Mouse (Mus musculus) CD4-positive, CD25-positive, alpha-beta regulatory T cell, adult 4 months (primary cell): ENCODE measurements around the gene Gm20388. TPM values are rescaled to one million over a fixed set of nuclear protein-coding genes. Genes with fewer than 3 reads are reported as not detected.

Experiments used
- ATAC-seq: one replicate; pipeline ENCODE4 v1.8.0; 2017
- polyA plus RNA-seq, 2 experiments: library from polyadenylated mRNA; unstranded; fragments of 100-300 nt; shearing (Covaris generic); gene quantifications; one replicate each; pipeline ENCODE4 v1.2.1; 2017

The Gm20388 gene
- polyA plus RNA-seq, 2 experiments from 2014 or later: 10.7 to 12.8 TPM

DNA sequence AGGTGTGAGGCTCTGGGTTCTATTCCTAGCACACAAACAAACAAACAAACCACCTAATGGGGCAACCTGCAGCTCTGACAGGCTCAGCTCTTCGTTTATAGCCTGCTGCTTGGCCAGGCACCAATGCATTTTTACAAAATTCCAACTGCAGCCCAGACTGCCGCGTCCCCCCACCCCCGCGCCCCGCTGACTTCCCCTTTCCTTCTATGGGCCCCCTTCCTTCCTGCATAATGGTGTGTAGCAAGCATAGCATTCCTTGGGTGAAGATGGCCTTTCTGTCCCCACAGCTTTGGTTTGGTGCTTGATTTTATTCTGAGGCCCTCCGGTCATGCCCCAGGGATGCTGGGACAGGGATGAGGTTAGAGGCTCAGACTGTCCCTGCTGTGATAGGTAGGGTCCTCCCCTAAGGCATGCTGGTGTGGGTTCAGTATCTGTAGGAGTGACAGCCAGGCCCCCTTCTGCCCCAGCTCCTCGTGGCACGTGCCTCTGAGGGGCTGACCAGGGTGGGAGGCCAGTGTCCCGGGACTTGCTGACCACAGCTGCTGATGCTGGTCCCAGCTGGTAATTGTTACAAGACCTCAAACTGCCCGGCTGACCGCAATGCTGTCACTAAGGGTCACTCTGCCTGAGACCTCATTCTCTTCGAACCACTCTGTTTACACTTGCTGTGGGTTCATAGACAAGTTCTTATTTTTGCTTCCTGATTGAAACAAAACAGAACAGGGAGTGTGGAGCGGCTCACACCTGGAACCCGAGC, 103.8 kb downstream of the Gm20388 start:
- no peak for ATAC-seq

GRCm38 (mm10) chr8:120015916-120016315, 105.3 kb downstream of the Gm20388 start:
- no peak for ATAC-seq

DNA sequence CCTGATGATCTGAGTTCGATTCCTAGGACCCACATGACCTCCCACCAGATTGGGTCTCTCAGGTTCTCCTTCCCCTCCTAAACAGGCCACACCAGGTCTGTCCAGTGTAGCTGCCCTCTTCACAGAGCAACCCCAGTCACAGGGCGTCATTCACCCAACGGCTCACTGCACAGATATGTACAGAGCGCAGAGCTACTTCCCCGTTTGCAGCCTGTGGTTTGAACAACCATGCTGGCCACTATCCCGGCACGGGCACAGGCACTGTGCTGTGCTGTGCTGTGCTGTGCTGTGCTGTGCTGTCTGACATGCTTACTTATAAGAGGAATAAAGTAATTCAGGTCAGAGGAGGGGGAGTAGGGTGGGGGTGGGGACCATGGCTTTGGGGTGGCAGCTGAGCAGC, 105.8 kb downstream of the Gm20388 start:
- no peak for ATAC-seq

DNA sequence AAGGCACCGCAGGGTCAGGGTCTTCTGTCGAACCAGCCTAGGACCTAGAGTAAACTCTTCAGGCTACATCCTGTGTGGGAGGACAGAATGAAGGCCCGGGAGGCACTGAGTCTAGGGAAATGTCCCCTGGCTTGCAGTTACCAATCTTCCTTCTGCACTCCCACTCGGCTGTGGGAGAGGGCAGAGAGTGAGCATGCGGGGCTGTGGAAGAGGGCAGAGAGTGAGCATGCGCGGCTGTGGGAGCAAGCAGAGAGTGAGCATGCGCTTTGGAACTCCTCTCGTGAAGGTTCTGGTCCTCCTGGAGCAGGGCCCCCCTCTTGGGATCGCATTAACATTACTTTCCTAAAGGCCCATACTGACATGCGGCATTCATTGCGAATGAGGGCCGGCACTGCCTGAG, 106.7 kb downstream of the Gm20388 start:
- no peak for ATAC-seq

DNA sequence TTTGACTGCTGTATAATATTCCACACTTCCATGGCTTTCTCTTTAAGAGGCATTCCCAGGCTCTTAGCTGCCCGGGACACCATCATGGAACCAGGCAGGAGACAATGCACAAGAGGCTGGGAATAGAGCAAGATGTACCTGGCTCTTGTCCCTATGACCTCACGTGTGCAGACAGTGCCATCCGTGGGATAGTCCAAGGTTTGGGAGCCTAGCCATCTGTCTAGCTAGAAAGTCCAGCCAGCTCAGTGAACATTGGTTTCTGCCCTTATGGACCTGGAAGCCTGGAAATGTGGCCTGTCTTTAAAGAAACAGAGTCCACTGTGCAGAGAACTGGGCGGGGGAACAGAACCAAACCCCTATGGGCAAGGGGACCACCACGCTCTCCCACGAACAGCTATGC, 107.1 kb downstream of the Gm20388 start:
- no peak for ATAC-seq

DNA sequence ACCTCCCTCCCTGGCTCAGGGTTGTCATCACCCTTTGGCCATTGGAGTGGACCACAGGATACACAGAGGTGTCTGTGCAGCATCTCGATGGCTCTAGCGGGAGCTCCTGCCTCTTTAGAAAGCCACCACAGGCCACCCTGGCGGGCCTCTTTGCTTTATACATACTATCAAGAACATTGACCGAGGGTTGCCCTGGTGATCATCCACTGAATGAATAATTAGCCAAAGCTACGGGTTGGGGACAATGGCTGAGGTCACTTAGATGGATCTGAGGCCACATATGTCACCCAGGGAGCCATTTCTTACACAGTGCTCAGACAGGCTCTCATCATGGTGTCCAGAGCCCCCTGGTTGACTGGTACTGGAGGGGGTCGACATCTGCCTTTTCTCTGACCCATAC, 107.7 kb downstream of the Gm20388 start:
- no peak for ATAC-seq

- no peak for ATAC-seq
Measured at GRCm38 (mm10) chr8:120019297-120019696, 108.7 kb downstream of the Gm20388 start.

- no peak for ATAC-seq
Measured at GRCm38 (mm10) chr8:120020298-120020697, 109.7 kb downstream of the Gm20388 start.

DNA sequence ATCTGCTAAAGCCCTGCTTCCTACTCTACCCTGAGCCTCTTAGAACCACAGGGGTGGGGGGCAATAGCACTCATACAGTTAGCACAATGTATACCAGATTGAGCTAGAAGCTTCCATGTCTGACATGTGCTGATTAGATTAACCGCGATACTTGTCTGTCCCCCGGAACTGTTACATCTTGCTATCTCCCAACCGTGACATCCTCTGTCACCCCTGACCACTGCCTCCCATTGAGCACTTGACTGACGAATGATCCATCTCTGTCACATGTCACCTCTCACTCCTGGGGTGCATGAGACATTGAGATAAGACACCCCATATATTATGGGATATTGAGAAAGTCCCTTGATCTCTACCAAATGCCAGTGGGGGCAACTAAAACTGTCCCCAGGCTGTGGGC, 115.6 kb downstream of the Gm20388 start:
- no peak for ATAC-seq

GRCm38 (mm10) chr8:120026991-120027390, 116.3 kb downstream of the Gm20388 start:
- no peak for ATAC-seq

DNA sequence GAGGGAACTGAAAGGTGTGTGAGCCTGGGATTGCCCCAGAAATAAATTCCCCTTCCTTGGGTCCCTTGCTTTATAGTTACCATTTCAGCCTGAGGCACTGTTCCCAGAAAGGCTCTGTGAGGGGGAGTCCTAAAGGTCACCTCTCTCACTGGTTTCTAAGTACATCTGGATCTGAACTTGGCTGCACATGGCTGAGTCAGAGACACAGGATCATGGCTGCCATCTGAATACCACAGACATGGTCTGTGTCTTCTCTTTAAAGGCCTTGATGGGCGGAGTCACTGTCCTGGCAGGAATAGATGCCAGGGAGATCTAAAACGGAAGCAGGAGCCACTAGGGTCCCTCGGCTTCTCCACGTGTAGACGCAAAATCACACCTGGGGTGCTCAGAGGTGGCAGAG, 119.8 kb downstream of the Gm20388 start:
- ATAC-seq: no peak

DNA sequence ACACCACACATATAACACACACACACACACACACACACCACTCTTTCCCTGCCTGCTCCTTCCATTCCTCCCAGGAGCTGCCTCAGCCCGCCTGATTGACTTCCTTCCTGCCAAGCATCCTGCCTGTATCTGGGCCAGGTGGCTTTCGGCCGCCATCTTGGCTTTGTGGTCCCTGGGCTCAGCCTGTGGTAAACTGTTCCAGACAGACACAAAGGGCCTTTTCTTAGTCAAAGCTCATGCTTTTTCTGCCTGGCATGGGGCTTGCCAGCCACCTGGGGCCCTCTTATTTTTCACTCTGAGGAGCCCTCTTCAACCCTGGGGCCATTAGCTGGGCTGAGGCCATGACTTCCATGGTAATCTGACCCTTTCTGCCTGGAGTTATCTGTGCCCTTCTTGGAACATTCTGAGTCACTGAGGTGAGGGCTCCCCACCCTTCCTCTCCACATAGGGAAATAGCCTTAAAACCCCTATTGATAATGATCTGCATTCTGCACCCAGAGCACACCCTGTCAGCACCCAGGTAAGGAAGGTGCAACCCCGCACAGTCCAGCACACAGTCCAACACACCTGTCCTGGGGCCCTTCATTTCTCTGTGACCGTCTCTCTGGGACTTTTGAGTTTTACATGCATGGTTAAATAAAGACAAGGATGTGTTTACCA, 122.0 kb downstream of the Gm20388 start:
- no peak for ATAC-seq

- no peak for ATAC-seq
Measured at GRCm38 (mm10) chr8:120034471-120034870, 123.8 kb downstream of the Gm20388 start.

- ATAC-seq: no peak
Measured at GRCm38 (mm10) chr8:120036111-120036510, 125.5 kb downstream of the Gm20388 start.

- ATAC-seq: no peak
Measured at GRCm38 (mm10) chr8:120036578-120036977, 125.9 kb downstream of the Gm20388 start.

DNA sequence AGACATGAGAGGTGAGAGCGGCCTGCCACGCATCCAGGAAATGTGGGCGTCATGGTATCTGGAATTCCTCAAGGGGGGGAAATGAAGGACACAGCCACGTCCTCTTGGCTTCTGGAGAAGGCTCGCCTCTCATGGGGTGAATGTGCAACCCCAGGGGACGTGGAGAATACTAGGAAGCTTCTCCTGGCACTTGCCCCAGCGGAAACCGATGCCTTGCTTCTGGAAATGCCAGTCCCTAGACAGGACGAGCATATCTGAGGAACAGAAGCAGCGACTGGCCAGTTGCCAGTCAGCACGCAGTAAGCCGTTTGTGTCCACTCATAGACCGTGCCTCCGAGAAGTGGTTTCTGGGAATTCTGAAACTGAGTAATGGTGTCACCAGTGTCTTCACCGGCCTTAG, 126.6 kb downstream of the Gm20388 start:
- ATAC-seq: no peak

DNA sequence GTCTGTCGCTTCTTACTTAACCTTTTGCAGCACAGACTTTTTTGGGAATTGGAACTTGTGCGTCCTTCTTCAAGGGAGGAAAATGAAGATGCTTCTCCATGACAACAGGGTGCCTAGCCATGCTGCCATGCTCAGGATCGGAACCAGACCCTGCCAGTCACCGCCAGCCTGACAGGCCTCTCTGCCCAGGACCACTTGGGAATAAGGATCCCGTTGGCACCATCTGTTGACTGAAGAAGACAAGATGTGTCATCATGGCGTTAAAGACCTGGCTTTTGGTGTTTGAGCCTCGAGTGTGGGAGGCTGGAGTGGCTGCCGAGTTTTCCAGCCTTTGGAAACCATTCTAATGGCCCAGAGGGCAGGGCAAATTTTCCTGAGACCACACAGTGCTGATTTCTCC, 127.0 kb downstream of the Gm20388 start:
- ATAC-seq: no peak

DNA sequence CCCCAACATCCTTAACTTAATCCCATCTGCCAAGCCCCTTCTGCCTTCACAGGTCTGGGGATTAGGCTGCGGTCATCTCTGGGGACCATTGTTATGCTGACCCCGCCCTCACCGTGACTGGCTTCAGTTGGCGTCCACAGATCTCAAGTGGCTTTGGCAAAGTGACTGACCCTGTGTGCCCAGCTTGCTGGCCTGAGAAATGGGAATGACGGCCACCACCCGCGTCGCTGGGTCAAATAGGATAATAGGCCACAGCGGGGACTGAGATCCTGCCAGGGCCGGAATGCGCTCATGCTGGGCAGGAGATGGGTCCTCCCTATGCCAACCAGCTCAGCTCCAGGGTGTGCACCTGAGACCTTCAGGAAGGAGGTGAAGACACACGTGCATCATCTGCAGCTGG, 128.1 kb downstream of the Gm20388 start:
- no peak for ATAC-seq

GRCm38 (mm10) chr8:120039313-120039919, 128.8 kb downstream of the Gm20388 start:
- no peak for ATAC-seq

GRCm38 (mm10) chr8:120040861-120041260, 130.2 kb downstream of the Gm20388 start:
- ATAC-seq: no peak

DNA sequence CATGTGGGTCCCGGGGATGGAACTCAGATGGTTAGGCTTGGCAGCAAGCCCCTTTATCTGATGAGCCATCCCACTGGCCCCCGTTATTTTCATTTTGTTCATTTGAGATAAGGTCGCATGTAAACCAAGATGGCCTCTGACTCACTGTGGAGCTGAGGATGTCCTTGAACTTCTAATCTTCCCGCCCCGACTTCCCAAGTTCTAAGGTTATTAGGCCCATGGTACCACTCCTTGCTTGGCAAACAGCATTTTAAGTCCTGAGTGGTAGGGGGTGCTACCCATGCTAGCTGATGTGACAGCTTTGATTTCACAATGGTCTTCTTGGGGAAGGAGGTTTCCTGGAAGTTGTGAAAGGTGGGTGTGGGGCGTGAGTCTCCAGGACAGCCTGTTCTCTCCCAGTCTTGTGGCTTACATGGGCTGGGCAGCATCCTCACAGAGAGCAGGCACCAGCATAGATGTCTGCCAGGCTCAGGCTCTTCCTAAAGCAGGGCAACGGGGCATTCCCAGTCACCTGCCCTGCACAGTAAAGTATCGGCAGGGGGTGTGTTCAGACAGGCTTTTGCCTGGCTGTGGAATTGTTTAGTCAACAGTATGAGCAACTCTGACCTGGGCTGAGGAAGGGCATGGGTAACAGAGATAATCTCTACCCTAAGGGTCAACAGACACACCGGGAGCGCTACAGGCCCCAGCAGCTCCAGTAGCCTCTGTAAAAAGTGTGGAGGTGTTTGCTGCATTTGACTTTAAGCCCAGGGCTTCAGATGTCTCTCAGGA, 132.1 kb downstream of the Gm20388 start:
- no peak for ATAC-seq

GRCm38 (mm10) chr8:120044907-120045306, 134.3 kb downstream of the Gm20388 start:
- ATAC-seq: no peak

- ATAC-seq: no peak
Measured at GRCm38 (mm10) chr8:120045471-120045870, 134.8 kb downstream of the Gm20388 start.
